Mouse (Mus musculus) lung, postnatal 0 days (tissue): ENCODE results near the gene Calr3. TPM values are rescaled to one million over a fixed set of nuclear protein-coding genes. Genes with fewer than 3 reads are reported as not detected.

ENCODE experiments used
- ATAC-seq: fragments of 200-750 bp; cut with Nextera tagmentation; 2 replicates; pipeline ENCODE4 v1.8.0; 2017; ENCODE audit warnings: moderate library complexity
- DNase-seq: peaks from one replicate; pipeline ENCODE4 v3.0.0-alpha.2; 2016; ENCODE audit warnings: low spot score
- H3K27ac ChIP-seq: fragments of 300-500 bp; sonication (generic); 2 replicates; pipeline ENCODE4 v1.5.1; 2014; ENCODE audit warnings: antibody characterized with exemption, mild to moderate bottlenecking, low read length, mixed read lengths
- H3K27me3 ChIP-seq: fragments of 300-500 bp; sonication (generic); replicated peaks from 2 replicates; pipeline ENCODE4 v1.6.1; 2014; ENCODE audit warnings: low read length, mixed read lengths; ENCODE audit not compliant: insufficient read depth
- H3K36me3 ChIP-seq: fragments of 300-500 bp; sonication (generic); 2 replicates; pipeline ENCODE4 v1.6.1; 2014; ENCODE audit warnings: low read length, mixed read lengths; ENCODE audit not compliant: insufficient read depth
- H3K4me1 ChIP-seq: fragments of 300-500 bp; sonication (generic); 2 replicates; pipeline ENCODE4 v1.6.1; 2014; ENCODE audit warnings: antibody characterized with exemption, low read depth, low read length, mixed read lengths; ENCODE audit not compliant: insufficient read depth
- H3K4me2 ChIP-seq: fragments of 300-500 bp; sonication (generic); replicated peaks from 2 replicates; pipeline ENCODE4 v1.6.1; 2014; ENCODE audit warnings: low read depth, mild to moderate bottlenecking, low read length, moderate library complexity, mixed read lengths
- H3K4me3 ChIP-seq: fragments of 300-500 bp; sonication (generic); 2 replicates; pipeline ENCODE4 v1.5.1; 2014; ENCODE audit warnings: low read depth, low read length
- H3K9ac ChIP-seq: fragments of 300-500 bp; sonication (generic); replicated peaks from 2 replicates; pipeline ENCODE4 v1.6.1; 2014; ENCODE audit warnings: low read depth, mild to moderate bottlenecking
- H3K9me3 ChIP-seq: fragments of 300-500 bp; sonication (generic); 2 replicates; pipeline ENCODE4 v1.6.1; 2016; ENCODE audit warnings: low read length, mixed read lengths
- CTCF ChIP-seq: IDR thresholded peaks from 2 replicates; pipeline ENCODE4 v1.5.1; 2016; ENCODE audit warnings: antibody characterized with exemption, mild to moderate bottlenecking
- EP300 ChIP-seq: IDR thresholded peaks from 2 replicates; pipeline ENCODE4 v1.6.1; 2016; ENCODE audit warnings: antibody characterized with exemption, mild to moderate bottlenecking, control low read depth
- WGBS: fragments of 180-500 bp; shearing (Covaris S2); extraction: QIAGEN DNeasy Blood & Tissue Kit; methylation state at CpG from one replicate; pipeline ENCODE4 v1.1.7; 2014; 5-methylcytosine and 5-hydroxymethylcytosine counted together
- polyA plus RNA-seq: library from polyadenylated mRNA; unstranded; fragments of >200 nt; fragmentation: Nextera tagmentation; extraction: Ambion mirVana; gene quantifications from 2 replicates; pipeline ENCODE4 v1.2.1, GENCODE M21; 2015

The Calr3 gene
- polyA plus RNA-seq, 1 experiment from 2014 or later, result 1.2 TPM

- H3K9ac ChIP-seq, result no peak overlapping the region
- 96% methylated on average over 10 of the region's 10 CpGs for WGBS
- no peak overlapping the region for H3K4me2 ChIP-seq
- no peak for DNase-seq
- no peak overlapping the region for H3K27ac ChIP-seq
- no peaks in the 10 kb centered on the region for H3K4me1 ChIP-seq
- H3K27me3 ChIP-seq, result no peaks in the 10 kb centered on the region
- ATAC-seq, result no peak
- H3K36me3 ChIP-seq, result peaks cover 60% of the 10 kb centered on the region
- TF ChIP-seq CTCF, result no peak
- TF ChIP-seq EP300, result no peak
- no peak overlapping the region for H3K4me3 ChIP-seq
- H3K9me3 ChIP-seq, result no peaks in the 10 kb centered on the region
These were observed 20.5 kb upstream of the Calr3 start for GRCm38 (mm10) chr8:72464211-72464610.

GRCm38 (mm10) chr8:72459881-72460533 lies 16.3 kb upstream of the Calr3 start:
- Histone ChIP-seq H3K4me2 (no peak overlapping the region), H3K27ac (no peak overlapping the region), H3K9ac (no peak overlapping the region), H3K27me3 (no peaks in the 10 kb centered on the region), H3K9me3 (no peaks in the 10 kb centered on the region), H3K4me1 (no peaks in the 10 kb centered on the region), H3K4me3 (no peak overlapping the region), H3K36me3 (peaks cover 32% of the 10 kb centered on the region)
- 91% methylated on average over 4 of the region's 4 CpGs for WGBS
- DNase-seq (no peak), ATAC-seq (no peak)
- TF ChIP-seq CTCF (no peak), EP300 (no peak)

- 83% methylated on average over 6 of the region's 6 CpGs for WGBS
- no peak for ATAC-seq
These were observed 14.8 kb upstream of the Calr3 start for GRCm38 (mm10) chr8:72458457-72458856.

GRCm38 (mm10) chr8:72457806-72458205 lies 14.1 kb upstream of the Calr3 start:
- 91% methylated on average over 3 of the region's 3 CpGs for WGBS
- Histone ChIP-seq H3K36me3 (peaks cover 17% of the 10 kb centered on the region), H3K4me3 (no peak overlapping the region), H3K27me3 (no peaks in the 10 kb centered on the region), H3K4me2 (no peak overlapping the region), H3K9ac (no peak overlapping the region), H3K9me3 (no peaks in the 10 kb centered on the region), H3K27ac (no peak overlapping the region), H3K4me1 (no peaks in the 10 kb centered on the region)
- TF ChIP-seq EP300, result no peak
- no peak for TF ChIP-seq CTCF
- no peak for DNase-seq
- no peak for ATAC-seq

More at GRCm38 (mm10) chr8:72458457-72458856, 14.8 kb upstream of the Calr3 start:
- H3K27me3 ChIP-seq, result no peaks in the 10 kb centered on the region
- no peaks in the 10 kb centered on the region for H3K9me3 ChIP-seq
- peaks cover 23% of the 10 kb centered on the region for H3K36me3 ChIP-seq
- no peak overlapping the region for H3K9ac ChIP-seq
- TF ChIP-seq CTCF, result no peak
- no peak for TF ChIP-seq EP300
- no peak overlapping the region for H3K4me3 ChIP-seq
- H3K4me1 ChIP-seq, result no peaks in the 10 kb centered on the region
- no peak overlapping the region for H3K27ac ChIP-seq
- no peak overlapping the region for H3K4me2 ChIP-seq
- DNase-seq, result no peak

- Histone ChIP-seq H3K4me3 (no peak overlapping the region), H3K27ac (no peak overlapping the region), H3K27me3 (no peaks in the 10 kb centered on the region), H3K36me3 (peaks cover 24% of the 10 kb centered on the region), H3K4me1 (no peaks in the 10 kb centered on the region), H3K9me3 (no peaks in the 10 kb centered on the region), H3K4me2 (no peak overlapping the region), H3K9ac (no peak overlapping the region)
- ATAC-seq (no peak), DNase-seq (no peak)
- 87% methylated on average over 4 of the region's 4 CpGs for WGBS
- TF ChIP-seq CTCF, result no peak
- no peak for TF ChIP-seq EP300
These were observed 11.6 kb upstream of the Calr3 start for GRCm38 (mm10) chr8:72455317-72455716.

- H3K9ac ChIP-seq, result no peak overlapping the region
- H3K36me3 ChIP-seq, result peaks cover 14% of the 10 kb centered on the region
- H3K9me3 ChIP-seq, result no peaks in the 10 kb centered on the region
- WGBS, result 98% methylated on average over 2 of the region's 2 CpGs
- TF ChIP-seq EP300, result no peak
- no peak for TF ChIP-seq CTCF
- DNase-seq, result no peak
- no peak for ATAC-seq
- H3K4me1 ChIP-seq, result no peaks in the 10 kb centered on the region
- no peak overlapping the region for H3K27ac ChIP-seq
- no peak overlapping the region for H3K4me2 ChIP-seq
- H3K27me3 ChIP-seq, result no peaks in the 10 kb centered on the region
- no peak overlapping the region for H3K4me3 ChIP-seq
These were observed 10.2 kb upstream of the Calr3 start for GRCm38 (mm10) chr8:72453904-72454303.

GRCm38 (mm10) chr8:72451516-72451915 lies 7.8 kb upstream of the Calr3 start:
- Histone ChIP-seq H3K4me1 (no peaks in the 10 kb centered on the region), H3K27ac (no peak overlapping the region), H3K9ac (no peak overlapping the region), H3K27me3 (no peaks in the 10 kb centered on the region), H3K9me3 (no peaks in the 10 kb centered on the region), H3K4me3 (no peak overlapping the region), H3K4me2 (no peak overlapping the region), H3K36me3 (peaks cover 14% of the 10 kb centered on the region)
- no peak for ATAC-seq
- WGBS, result 52% methylated on average over 8 of the region's 8 CpGs
- no peak for TF ChIP-seq CTCF
- no peak for TF ChIP-seq EP300
- DNase-seq, result no peak
